Mouse (Mus musculus): ENCODE measurements around the gene Themis. TPM values are rescaled to one million over a fixed set of nuclear protein-coding genes. Genes with fewer than 3 reads are reported as not detected.

Themis gene
- 0.07 TPM in 1 of 2 replicates, not detected in the other for polyA plus RNA-seq (2014; fragmentation: Nextera tagmentation; extraction: Ambion mirVana)

- no peak within 1 kb of the TSS for H3K4me3 ChIP-seq (ENCODE audit: low read depth, low read length)
- no peak within 1 kb of the TSS for H3K4me2 ChIP-seq (ENCODE audit: low read depth, low read length, severe bottlenecking)
- no peaks in the 10 kb centered on the region for H3K27me3 ChIP-seq (ENCODE audit: control insufficient read depth, insufficient read depth, low read length)
- DNase-seq (ENCODE audit: low spot score): no peak
- 70% methylated on average over 5 of the region's 5 CpGs for whole genome bisulfite sequencing
- no peak within 1 kb of the TSS for H3K27ac ChIP-seq (ENCODE audit: low read depth, low read length)
- no peaks in the 10 kb centered on the region for H3K36me3 ChIP-seq (ENCODE audit: control insufficient read depth, insufficient read depth, low read length)
- no peak within 1 kb of the TSS for H3K9ac ChIP-seq (ENCODE audit: low read length)
- no peaks in the 10 kb centered on the region for H3K4me1 ChIP-seq (replicated peaks; ENCODE audit: control insufficient read depth, insufficient read depth, low read length)
- H3K9me3 ChIP-seq (ENCODE audit: control insufficient read depth, low read length): no peaks in the 10 kb centered on the region
- ATAC-seq (replicated peaks; ENCODE audit: low FRiP score): no peak
Measured at GRCm38 (mm10) chr10:28668261-28668660, at the start of gene Themis. Gene Themis, plus strand, starts transcription at chr10:28668360.

- H3K27ac ChIP-seq (ENCODE audit: low read depth, low read length): no peak overlapping the region
- ATAC-seq (replicated peaks; ENCODE audit: low FRiP score): no peak
- H3K36me3 ChIP-seq (ENCODE audit: control insufficient read depth, insufficient read depth, low read length): no peaks in the 10 kb centered on the region
- H3K4me1 ChIP-seq (replicated peaks; ENCODE audit: control insufficient read depth, insufficient read depth, low read length): no peaks in the 10 kb centered on the region
- no peak overlapping the region for H3K4me2 ChIP-seq (ENCODE audit: low read depth, low read length, severe bottlenecking)
- 95% methylated on average over 1 of the region's 1 CpGs for WGBS
- no peaks in the 10 kb centered on the region for H3K9me3 ChIP-seq (ENCODE audit: control insufficient read depth, low read length)
- no peak for DNase-seq (ENCODE audit: low spot score)
- no peak overlapping the region for H3K9ac ChIP-seq (ENCODE audit: low read length)
- no peaks in the 10 kb centered on the region for H3K27me3 ChIP-seq (ENCODE audit: control insufficient read depth, insufficient read depth, low read length)
- no peak overlapping the region for H3K4me3 ChIP-seq (ENCODE audit: low read depth, low read length)
Measured at GRCm38 (mm10) chr10:28619415-28619814, 48.7 kb upstream of the Themis start.

GRCm38 (mm10) chr10:28636096-28636495 lies 32.1 kb upstream of the Themis start:
- Histone ChIP-seq H3K27me3 (ENCODE audit: control insufficient read depth, insufficient read depth, low read length) (no peaks in the 10 kb centered on the region), H3K4me1 (replicated peaks; ENCODE audit: control insufficient read depth, insufficient read depth, low read length) (no peaks in the 10 kb centered on the region), H3K36me3 (ENCODE audit: control insufficient read depth, insufficient read depth, low read length) (no peaks in the 10 kb centered on the region), H3K27ac (ENCODE audit: low read depth, low read length) (no peak overlapping the region), H3K4me3 (ENCODE audit: low read depth, low read length) (no peak overlapping the region), H3K4me2 (ENCODE audit: low read depth, low read length, severe bottlenecking) (no peak overlapping the region), H3K9me3 (ENCODE audit: control insufficient read depth, low read length) (no peaks in the 10 kb centered on the region), H3K9ac (ENCODE audit: low read length) (no peak overlapping the region)
- DNase-seq (ENCODE audit: low spot score) (no peak), ATAC-seq (replicated peaks; ENCODE audit: low FRiP score) (no peak)

- Histone ChIP-seq H3K36me3 (ENCODE audit: control insufficient read depth, insufficient read depth, low read length) (no peaks in the 10 kb centered on the region), H3K27ac (ENCODE audit: low read depth, low read length) (no peak overlapping the region), H3K27me3 (ENCODE audit: control insufficient read depth, insufficient read depth, low read length) (no peaks in the 10 kb centered on the region), H3K4me3 (ENCODE audit: low read depth, low read length) (no peak overlapping the region), H3K4me1 (replicated peaks; ENCODE audit: control insufficient read depth, insufficient read depth, low read length) (no peaks in the 10 kb centered on the region), H3K9me3 (ENCODE audit: control insufficient read depth, low read length) (no peaks in the 10 kb centered on the region), H3K9ac (ENCODE audit: low read length) (no peak overlapping the region), H3K4me2 (ENCODE audit: low read depth, low read length, severe bottlenecking) (no peak overlapping the region)
- DNase-seq (ENCODE audit: low spot score) (no peak), ATAC-seq (replicated peaks; ENCODE audit: low FRiP score) (no peak)
- WGBS: 94% methylated on average over 2 of the region's 2 CpGs
Measured at GRCm38 (mm10) chr10:28641887-28642286, 26.3 kb upstream of the Themis start.

GRCm38 (mm10) chr10:28647855-28648254 lies 20.3 kb upstream of the Themis start:
- no peaks in the 10 kb centered on the region for H3K27me3 ChIP-seq (ENCODE audit: control insufficient read depth, insufficient read depth, low read length)
- H3K4me3 ChIP-seq (ENCODE audit: low read depth, low read length): no peak overlapping the region
- no peaks in the 10 kb centered on the region for H3K9me3 ChIP-seq (ENCODE audit: control insufficient read depth, low read length)
- no peak overlapping the region for H3K27ac ChIP-seq (ENCODE audit: low read depth, low read length)
- no peaks in the 10 kb centered on the region for H3K4me1 ChIP-seq (replicated peaks; ENCODE audit: control insufficient read depth, insufficient read depth, low read length)
- H3K36me3 ChIP-seq (ENCODE audit: control insufficient read depth, insufficient read depth, low read length): no peaks in the 10 kb centered on the region
- ATAC-seq (replicated peaks; ENCODE audit: low FRiP score) (no peak), DNase-seq (ENCODE audit: low spot score) (no peak)
- no peak overlapping the region for H3K9ac ChIP-seq (ENCODE audit: low read length)
- H3K4me2 ChIP-seq (ENCODE audit: low read depth, low read length, severe bottlenecking): no peak overlapping the region
- 92% methylated on average over 2 of the region's 2 CpGs for WGBS

GRCm38 (mm10) chr10:28649109-28649899 lies 18.9 kb upstream of the Themis start:
- no peaks in the 10 kb centered on the region for H3K27me3 ChIP-seq (ENCODE audit: control insufficient read depth, insufficient read depth, low read length)
- no peaks in the 10 kb centered on the region for H3K36me3 ChIP-seq (ENCODE audit: control insufficient read depth, insufficient read depth, low read length)
- H3K9ac ChIP-seq (ENCODE audit: low read length): no peak overlapping the region
- H3K4me2 ChIP-seq (ENCODE audit: low read depth, low read length, severe bottlenecking): no peak overlapping the region
- ATAC-seq (replicated peaks; ENCODE audit: low FRiP score) (no peak), DNase-seq (ENCODE audit: low spot score) (no peak)
- no peak overlapping the region for H3K27ac ChIP-seq (ENCODE audit: low read depth, low read length)
- H3K4me1 ChIP-seq (replicated peaks; ENCODE audit: control insufficient read depth, insufficient read depth, low read length): no peaks in the 10 kb centered on the region
- H3K4me3 ChIP-seq (ENCODE audit: low read depth, low read length): no peak overlapping the region
- no peaks in the 10 kb centered on the region for H3K9me3 ChIP-seq (ENCODE audit: control insufficient read depth, low read length)
- 84% methylated on average over 6 of the region's 6 CpGs for WGBS

GRCm38 (mm10) chr10:28649900-28650160 lies 18.3 kb upstream of the Themis start:
- no peak overlapping the region for H3K4me3 ChIP-seq (ENCODE audit: low read depth, low read length)
- H3K9me3 ChIP-seq (ENCODE audit: control insufficient read depth, low read length): no peaks in the 10 kb centered on the region
- no peaks in the 10 kb centered on the region for H3K4me1 ChIP-seq (replicated peaks; ENCODE audit: control insufficient read depth, insufficient read depth, low read length)
- H3K4me2 ChIP-seq (ENCODE audit: low read depth, low read length, severe bottlenecking): no peak overlapping the region
- WGBS: 48% methylated on average over 1 of the region's 1 CpGs
- no peaks in the 10 kb centered on the region for H3K36me3 ChIP-seq (ENCODE audit: control insufficient read depth, insufficient read depth, low read length)
- DNase-seq (ENCODE audit: low spot score) (no peak), ATAC-seq (replicated peaks; ENCODE audit: low FRiP score) (no peak)
- no peak overlapping the region for H3K9ac ChIP-seq (ENCODE audit: low read length)
- H3K27ac ChIP-seq (ENCODE audit: low read depth, low read length): no peak overlapping the region
- no peaks in the 10 kb centered on the region for H3K27me3 ChIP-seq (ENCODE audit: control insufficient read depth, insufficient read depth, low read length)

- ATAC-seq (replicated peaks; ENCODE audit: low FRiP score) (no peak), DNase-seq (ENCODE audit: low spot score) (no peak)
- Histone ChIP-seq H3K4me1 (replicated peaks; ENCODE audit: control insufficient read depth, insufficient read depth, low read length) (no peaks in the 10 kb centered on the region), H3K27ac (ENCODE audit: low read depth, low read length) (no peak overlapping the region), H3K27me3 (ENCODE audit: control insufficient read depth, insufficient read depth, low read length) (no peaks in the 10 kb centered on the region), H3K36me3 (ENCODE audit: control insufficient read depth, insufficient read depth, low read length) (no peaks in the 10 kb centered on the region), H3K4me3 (ENCODE audit: low read depth, low read length) (no peak overlapping the region), H3K9me3 (ENCODE audit: control insufficient read depth, low read length) (no peaks in the 10 kb centered on the region), H3K9ac (ENCODE audit: low read length) (no peak overlapping the region), H3K4me2 (ENCODE audit: low read depth, low read length, severe bottlenecking) (no peak overlapping the region)
- 89% methylated on average over 2 of the region's 2 CpGs for WGBS
Measured at GRCm38 (mm10) chr10:28651910-28652309, 16.2 kb upstream of the Themis start.

- DNase-seq (ENCODE audit: low spot score) (no peak), ATAC-seq (replicated peaks; ENCODE audit: low FRiP score) (no peak)
- no peak overlapping the region for H3K27ac ChIP-seq (ENCODE audit: low read depth, low read length)
- no peaks in the 10 kb centered on the region for H3K27me3 ChIP-seq (ENCODE audit: control insufficient read depth, insufficient read depth, low read length)
- H3K4me1 ChIP-seq (replicated peaks; ENCODE audit: control insufficient read depth, insufficient read depth, low read length): no peaks in the 10 kb centered on the region
- H3K9ac ChIP-seq (ENCODE audit: low read length): no peak overlapping the region
- no peaks in the 10 kb centered on the region for H3K36me3 ChIP-seq (ENCODE audit: control insufficient read depth, insufficient read depth, low read length)
- no peak overlapping the region for H3K4me3 ChIP-seq (ENCODE audit: low read depth, low read length)
- H3K9me3 ChIP-seq (ENCODE audit: control insufficient read depth, low read length): no peaks in the 10 kb centered on the region
- H3K4me2 ChIP-seq (ENCODE audit: low read depth, low read length, severe bottlenecking): no peak overlapping the region
Measured at GRCm38 (mm10) chr10:28654733-28655132, 13.4 kb upstream of the Themis start.

All from forebrain, embryonic 11.5 days (tissue).